Mouse (Mus musculus): Measurements from ENCODE around the gene Retsat. TPM values are rescaled to one million over a fixed set of nuclear protein-coding genes. Genes with fewer than 3 reads are reported as not detected.
A peak's percentile ranks its signal among the peaks of the same experiment; 100 is the strongest.

The Retsat gene
- polyA plus RNA-seq, 1 experiment = 4.0 TPM

DNA sequence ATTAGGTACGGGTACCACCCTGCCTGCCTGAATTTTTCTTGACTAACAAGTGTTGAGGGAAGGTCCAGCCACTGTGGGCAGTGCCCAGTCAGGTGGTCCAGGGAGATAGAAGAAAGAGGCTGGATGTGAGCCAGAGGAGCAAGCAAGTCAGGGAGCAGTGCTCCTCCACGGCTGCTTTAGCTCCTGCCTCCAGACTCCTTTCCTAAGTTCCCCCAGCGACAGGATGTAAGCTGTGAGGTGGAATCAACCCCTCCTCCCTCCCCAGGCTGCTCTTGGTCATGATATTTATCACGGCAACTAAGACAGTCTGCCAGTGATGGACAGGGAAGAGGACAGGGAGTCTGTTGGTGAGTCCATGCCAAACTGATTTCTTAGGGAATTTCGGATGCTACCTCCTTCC is 4.4 kb upstream of the Retsat start:
- no peak for TF ChIP-seq CTCF (IDR thresholded peaks at IDR 0.05; ENCODE audit: control insufficient read depth, insufficient read depth, low read length)
- TF ChIP-seq POLR2A (IDR thresholded peaks at IDR 0.05; ENCODE audit: borderline replicate concordance, control insufficient read depth, low read depth, low read length) = no peak
- Histone ChIP-seq H3K4me3 (replicated peaks; ENCODE audit: control insufficient read depth, low read depth, low read length) (no peak overlapping the region), H3K27ac (ENCODE audit: control insufficient read depth, insufficient read depth, low read depth, low read length, poor library complexity) (no peak overlapping the region), H3K4me1 (ENCODE audit: control insufficient read depth, insufficient read depth, low read length) (peaks cover 2% of the 10 kb centered on the region)
- WGBS = 64% methylated on average over 5 of the region's 5 CpGs

GRCm38 (mm10) chr6:72597083-72597874 is 996 bp upstream of the Retsat start:
- no peak for TF ChIP-seq CTCF (IDR thresholded peaks at IDR 0.05; ENCODE audit: control insufficient read depth, insufficient read depth, low read length)
- TF ChIP-seq POLR2A (IDR thresholded peaks at IDR 0.05; ENCODE audit: borderline replicate concordance, control insufficient read depth, low read depth, low read length) = no peak
- 27% methylated on average over 13 of the region's 13 CpGs for WGBS
- Histone ChIP-seq H3K27ac (ENCODE audit: control insufficient read depth, insufficient read depth, low read depth, low read length, poor library complexity) (no peak overlapping the region), H3K4me3 (replicated peaks; ENCODE audit: control insufficient read depth, low read depth, low read length) (peak overlapping the region; percentile 75), H3K4me1 (ENCODE audit: control insufficient read depth, insufficient read depth, low read length) (peaks cover 2% of the 10 kb centered on the region)

DNA sequence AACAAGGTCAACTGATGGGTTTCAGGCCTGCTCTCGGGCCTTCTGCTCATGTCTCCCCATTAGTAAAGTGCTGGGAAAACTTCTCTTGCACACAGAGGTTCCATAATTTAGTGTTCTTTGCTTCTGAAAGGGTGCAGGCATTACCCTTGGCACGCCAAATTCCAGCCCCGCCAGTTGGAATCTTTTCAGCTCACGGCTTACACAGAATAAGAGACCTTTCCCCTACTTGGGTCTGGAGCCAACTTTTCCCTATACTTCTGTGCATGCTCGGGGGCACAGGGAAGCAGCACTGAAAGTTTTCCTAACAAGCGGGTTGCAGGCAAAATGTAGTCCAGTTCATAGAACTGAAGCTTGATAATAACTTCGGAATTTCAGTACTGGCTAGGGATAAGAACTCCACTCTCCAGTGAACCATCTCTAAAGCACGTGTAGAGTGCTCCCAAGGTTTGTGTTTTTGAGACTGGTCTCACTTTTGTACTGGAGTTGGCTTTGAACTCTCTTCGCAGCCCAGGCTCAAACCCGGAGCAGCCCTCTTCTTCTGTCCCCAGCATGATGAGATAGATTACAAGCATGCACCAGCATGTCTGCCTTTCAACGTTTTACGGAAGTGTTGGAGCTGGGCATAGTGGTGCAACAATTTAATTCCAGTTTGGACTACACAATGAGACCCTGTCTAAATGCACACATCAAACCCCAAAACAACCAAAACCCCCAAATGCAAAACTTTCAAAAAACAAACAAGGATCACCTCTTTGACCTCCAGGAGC is 699 bp downstream of the Retsat start:
- peaks cover 2% of the 10 kb centered on the region for H3K4me1 ChIP-seq (ENCODE audit: control insufficient read depth, insufficient read depth, low read length)
- peak overlapping the region; percentile 75 for H3K4me3 ChIP-seq (replicated peaks; ENCODE audit: control insufficient read depth, low read depth, low read length)
- TF ChIP-seq POLR2A (IDR thresholded peaks at IDR 0.05; ENCODE audit: borderline replicate concordance, control insufficient read depth, low read depth, low read length) = no peak
- no peak for TF ChIP-seq CTCF (IDR thresholded peaks at IDR 0.05; ENCODE audit: control insufficient read depth, insufficient read depth, low read length)
- H3K27ac ChIP-seq (ENCODE audit: control insufficient read depth, insufficient read depth, low read depth, low read length, poor library complexity) = no peak overlapping the region
- 38% methylated on average over 12 of the region's 12 CpGs for WGBS

GRCm38 (mm10) chr6:72600216-72600615 is 1.9 kb downstream of the Retsat start:
- TF ChIP-seq CTCF (IDR thresholded peaks at IDR 0.05; ENCODE audit: control insufficient read depth, insufficient read depth, low read length) (no peak), POLR2A (IDR thresholded peaks at IDR 0.05; ENCODE audit: borderline replicate concordance, control insufficient read depth, low read depth, low read length) (no peak)
- Histone ChIP-seq H3K4me3 (replicated peaks; ENCODE audit: control insufficient read depth, low read depth, low read length) (no peak overlapping the region), H3K27ac (ENCODE audit: control insufficient read depth, insufficient read depth, low read depth, low read length, poor library complexity) (no peak overlapping the region), H3K4me1 (ENCODE audit: control insufficient read depth, insufficient read depth, low read length) (peaks cover 2% of the 10 kb centered on the region)
- 85% methylated on average over 6 of the region's 6 CpGs for WGBS

DNA sequence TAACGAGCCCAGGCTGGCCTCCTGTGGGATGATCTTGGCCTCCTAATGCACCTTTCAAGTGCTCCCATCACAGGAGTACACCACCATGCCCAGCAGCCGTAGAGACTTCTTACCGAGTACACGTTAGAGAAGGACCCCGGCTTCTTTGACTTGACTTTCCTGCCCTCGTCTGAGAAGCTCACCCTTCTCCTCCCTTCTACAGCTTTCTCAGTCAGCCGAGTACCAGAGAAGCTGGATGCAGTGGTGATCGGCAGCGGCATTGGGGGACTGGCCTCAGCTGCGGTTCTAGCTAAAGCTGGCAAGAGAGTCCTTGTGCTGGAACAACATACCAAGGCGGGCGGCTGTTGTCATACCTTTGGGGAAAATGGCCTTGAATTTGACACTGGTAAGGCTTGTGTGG is 2.5 kb downstream of the Retsat start:
- WGBS = 91% methylated on average over 12 of the region's 12 CpGs
- peaks cover 2% of the 10 kb centered on the region for H3K4me1 ChIP-seq (ENCODE audit: control insufficient read depth, insufficient read depth, low read length)
- H3K4me3 ChIP-seq (replicated peaks; ENCODE audit: control insufficient read depth, low read depth, low read length) = no peak overlapping the region
- TF ChIP-seq CTCF (IDR thresholded peaks at IDR 0.05; ENCODE audit: control insufficient read depth, insufficient read depth, low read length) (no peak), POLR2A (IDR thresholded peaks at IDR 0.05; ENCODE audit: borderline replicate concordance, control insufficient read depth, low read depth, low read length) (no peak)
- no peak overlapping the region for H3K27ac ChIP-seq (ENCODE audit: control insufficient read depth, insufficient read depth, low read depth, low read length, poor library complexity)

- TF ChIP-seq CTCF (IDR thresholded peaks at IDR 0.05; ENCODE audit: control insufficient read depth, insufficient read depth, low read length) (peak; percentile 85), POLR2A (IDR thresholded peaks at IDR 0.05; ENCODE audit: borderline replicate concordance, control insufficient read depth, low read depth, low read length) (no peak)
- WGBS = 0% methylated on average over 1 of the region's 1 CpGs
- no peak overlapping the region for H3K4me3 ChIP-seq (replicated peaks; ENCODE audit: control insufficient read depth, low read depth, low read length)
- H3K4me1 ChIP-seq (ENCODE audit: control insufficient read depth, insufficient read depth, low read length) = peaks cover 2% of the 10 kb centered on the region
- H3K27ac ChIP-seq (ENCODE audit: control insufficient read depth, insufficient read depth, low read depth, low read length, poor library complexity) = no peak overlapping the region
Observed at GRCm38 (mm10) chr6:72601732-72602131, 3.5 kb downstream of the Retsat start.

- TF ChIP-seq CTCF (IDR thresholded peaks at IDR 0.05; ENCODE audit: control insufficient read depth, insufficient read depth, low read length) (no peak), POLR2A (IDR thresholded peaks at IDR 0.05; ENCODE audit: borderline replicate concordance, control insufficient read depth, low read depth, low read length) (no peak)
- Histone ChIP-seq H3K27ac (ENCODE audit: control insufficient read depth, insufficient read depth, low read depth, low read length, poor library complexity) (no peak overlapping the region), H3K4me3 (replicated peaks; ENCODE audit: control insufficient read depth, low read depth, low read length) (no peak overlapping the region), H3K4me1 (ENCODE audit: control insufficient read depth, insufficient read depth, low read length) (no peaks in the 10 kb centered on the region)
- WGBS = 88% methylated on average over 2 of the region's 2 CpGs
Observed at GRCm38 (mm10) chr6:72604066-72604465, 5.8 kb downstream of the Retsat start.

GRCm38 (mm10) chr6:72607060-72607459 is 8.8 kb downstream of the Retsat start:
- no peak overlapping the region for H3K27ac ChIP-seq (ENCODE audit: control insufficient read depth, insufficient read depth, low read depth, low read length, poor library complexity)
- no peak overlapping the region for H3K4me3 ChIP-seq (replicated peaks; ENCODE audit: control insufficient read depth, low read depth, low read length)
- TF ChIP-seq CTCF (IDR thresholded peaks at IDR 0.05; ENCODE audit: control insufficient read depth, insufficient read depth, low read length) = no peak
- WGBS = 83% methylated on average over 4 of the region's 4 CpGs
- no peaks in the 10 kb centered on the region for H3K4me1 ChIP-seq (ENCODE audit: control insufficient read depth, insufficient read depth, low read length)

Data from bone marrow, adult 2 months (tissue).